Mouse (Mus musculus) brown adipose tissue, adult 24 weeks (tissue): ENCODE results near the gene Rhog. TPM values are rescaled to one million over a fixed set of nuclear protein-coding genes. Genes with fewer than 3 reads are reported as not detected.
"Not testable (repeated sequence)": the region's sequence is repeated elsewhere in the genome, so short reads cannot be mapped to it uniquely, and the experiment has no call there.

Experiments used
- H3K27ac ChIP-seq: fragments of 200-500 bp; replicated peaks from 2 replicates; pipeline ENCODE4 v1.5.1; 2012; ENCODE audit warnings: low read depth, mild to moderate bottlenecking, low read length
- H3K4me1 ChIP-seq: fragments of 200-500 bp; 2 replicates; pipeline ENCODE4 v1.6.1; 2012; ENCODE audit warnings: low read length, mixed read lengths; ENCODE audit not compliant: control insufficient read depth, insufficient read depth, insufficient read length
- H3K4me3 ChIP-seq: fragments of 200-500 bp; 2 replicates; pipeline ENCODE4 v1.5.1; 2012; ENCODE audit warnings: low read depth, mild to moderate bottlenecking, low read length, moderate library complexity; ENCODE audit not compliant: insufficient read depth
- polyA plus RNA-seq: library from polyadenylated mRNA; stranded (reverse); fragments of >200 nt; gene quantifications from 2 replicates; pipeline ENCODE4 v1.2.4, GENCODE M21; 2012; ENCODE audit not compliant: missing spikeins, insufficient read depth, insufficient read length

Gene Rhog
- polyA plus RNA-seq, result 25.4 and 29.6 TPM in 2 replicates

DNA sequence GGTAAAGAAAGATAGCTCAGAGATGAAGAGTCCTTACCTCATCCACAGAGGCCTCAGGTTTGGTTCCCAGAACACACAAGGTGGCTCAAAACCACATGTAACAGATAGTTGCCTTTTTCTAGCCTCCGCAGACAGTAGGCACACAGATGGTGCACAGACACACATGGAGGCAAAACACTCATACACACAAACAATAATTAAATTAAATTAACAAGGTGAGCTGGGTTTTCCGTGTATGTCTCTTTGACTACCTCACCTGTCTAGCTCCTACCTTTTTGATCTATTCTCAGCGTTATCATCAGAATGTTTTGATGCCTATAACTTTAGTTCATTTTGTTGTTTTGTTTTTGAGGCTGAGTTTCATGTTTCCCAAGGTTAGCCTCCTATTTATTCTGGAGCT is at the start of gene Rhog:
Gene Rhog, minus strand, starts transcription at position 101 of the 400 bp plus-strand sequence.
- Histone ChIP-seq H3K4me3 (no peak within 1 kb of the TSS), H3K4me1 (no peaks in the 10 kb centered on the region), H3K27ac (no peak within 1 kb of the TSS)

DNA sequence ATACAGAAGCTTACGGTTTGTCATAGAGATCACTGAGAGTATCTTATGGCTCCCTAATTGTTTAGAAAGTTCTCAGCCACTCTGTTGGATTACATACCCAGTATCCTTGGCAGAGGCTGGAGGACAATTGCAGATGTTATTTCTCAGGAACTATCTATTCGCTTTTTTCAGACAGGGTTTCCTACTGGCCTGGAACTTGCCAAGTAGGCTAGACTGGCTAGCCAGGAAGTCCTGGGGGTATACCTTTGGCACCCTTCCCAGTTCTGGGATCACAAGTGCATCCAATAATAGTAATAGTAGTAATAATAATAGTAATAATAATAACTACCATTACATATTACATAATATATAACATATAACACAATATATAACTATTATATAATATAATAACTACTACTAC is 49.7 kb upstream of the Rhog start:
- no peak overlapping the region for H3K4me3 ChIP-seq
- no peak overlapping the region for H3K27ac ChIP-seq
- H3K4me1 ChIP-seq, result peaks cover 12% of the 10 kb centered on the region; the same call in 1 of the 2 replicates

DNA sequence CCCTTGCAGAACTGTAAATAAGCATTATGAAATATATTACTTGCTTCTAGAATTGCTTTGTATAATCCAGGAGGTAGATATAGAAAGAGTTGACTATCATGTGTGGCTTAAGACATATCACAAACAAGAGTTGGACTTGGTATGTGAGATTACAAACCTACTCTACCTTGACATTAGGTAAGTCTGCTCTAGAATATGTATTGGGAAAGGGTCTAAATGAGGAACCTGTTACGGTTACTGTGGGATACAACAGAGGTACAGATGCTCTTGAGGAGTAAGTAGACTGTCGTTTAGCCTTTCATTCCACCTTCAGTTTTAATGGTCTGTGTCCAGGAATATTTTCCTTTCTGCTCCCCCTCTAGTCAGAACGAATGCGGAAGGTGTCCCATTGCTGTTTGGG is 46.6 kb upstream of the Rhog start:
- Histone ChIP-seq H3K4me1 (peaks cover 13% of the 10 kb centered on the region; the same call in 1 of the 2 replicates), H3K4me3 (no peak overlapping the region), H3K27ac (peak overlapping the region; percentile 41)

DNA sequence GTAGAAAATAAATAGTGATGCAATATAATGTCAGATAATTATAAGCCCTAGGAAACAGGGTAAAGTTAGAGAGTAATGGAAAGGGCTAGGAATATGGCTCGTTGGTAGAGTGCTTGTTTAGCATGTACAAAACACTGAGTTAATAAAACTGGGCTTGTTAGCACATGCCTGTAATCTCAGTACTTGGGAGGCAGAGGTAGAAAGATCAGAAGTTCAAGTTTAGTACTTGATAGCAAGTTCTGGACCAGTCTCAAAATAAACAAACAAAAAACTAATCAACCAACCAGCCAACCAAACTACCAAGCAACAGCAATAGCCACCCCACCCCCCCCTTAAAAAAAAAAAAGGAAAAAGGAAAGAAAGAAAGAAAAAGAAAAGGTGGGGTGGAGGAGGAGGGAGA is 44.9 kb upstream of the Rhog start:
- Histone ChIP-seq H3K4me3 (no peak overlapping the region), H3K27ac (no peak overlapping the region), H3K4me1 (peaks cover 13% of the 10 kb centered on the region; the same call in 1 of the 2 replicates)

DNA sequence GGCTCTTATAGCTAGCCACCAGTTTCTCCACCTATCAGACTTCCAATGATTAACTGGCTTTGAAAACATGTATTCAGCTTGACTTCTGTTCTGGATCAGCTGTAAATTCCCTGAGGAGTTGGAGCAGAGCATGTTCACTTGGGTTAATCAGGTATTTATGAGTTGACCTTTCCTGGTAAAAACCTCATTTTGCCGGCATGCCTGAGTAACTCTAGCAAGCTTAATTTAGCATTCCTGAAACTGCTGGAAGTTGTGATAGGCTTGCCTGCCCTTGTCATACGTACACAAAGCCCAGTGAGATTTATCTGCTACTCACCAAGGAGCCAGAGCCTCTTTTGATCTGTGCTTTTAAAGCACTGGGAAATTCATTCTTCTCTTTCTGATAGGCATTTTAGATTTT is 37.4 kb upstream of the Rhog start:
- Histone ChIP-seq H3K4me3 (no peak overlapping the region), H3K4me1 (0 out of 2 replicates have a peak, but pooled peaks cover 5% of the 10 kb centered on the region), H3K27ac (no peak overlapping the region)

DNA sequence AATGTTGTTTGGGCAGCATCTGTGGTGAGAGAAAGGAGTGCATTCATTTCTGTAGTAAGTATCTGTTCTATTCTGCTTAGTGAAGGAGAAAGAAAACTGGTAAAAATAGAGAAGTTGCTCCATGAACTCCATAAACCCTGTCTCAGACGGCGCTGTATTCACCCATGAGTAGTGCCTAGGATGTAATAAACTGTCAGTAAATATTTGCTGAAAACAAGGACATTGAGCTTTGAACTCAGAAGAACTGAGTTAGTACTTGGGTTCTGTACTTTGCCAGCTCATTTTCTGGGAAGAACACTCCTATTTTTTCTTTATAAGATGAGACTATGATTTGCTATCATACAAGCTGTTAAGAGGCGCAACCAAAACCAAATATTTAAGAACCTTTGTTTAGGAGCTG is 36.4 kb upstream of the Rhog start:
- no peak overlapping the region for H3K27ac ChIP-seq
- 0 out of 2 replicates have a peak, but pooled peaks cover 2% of the 10 kb centered on the region for H3K4me1 ChIP-seq
- no peak overlapping the region for H3K4me3 ChIP-seq

DNA sequence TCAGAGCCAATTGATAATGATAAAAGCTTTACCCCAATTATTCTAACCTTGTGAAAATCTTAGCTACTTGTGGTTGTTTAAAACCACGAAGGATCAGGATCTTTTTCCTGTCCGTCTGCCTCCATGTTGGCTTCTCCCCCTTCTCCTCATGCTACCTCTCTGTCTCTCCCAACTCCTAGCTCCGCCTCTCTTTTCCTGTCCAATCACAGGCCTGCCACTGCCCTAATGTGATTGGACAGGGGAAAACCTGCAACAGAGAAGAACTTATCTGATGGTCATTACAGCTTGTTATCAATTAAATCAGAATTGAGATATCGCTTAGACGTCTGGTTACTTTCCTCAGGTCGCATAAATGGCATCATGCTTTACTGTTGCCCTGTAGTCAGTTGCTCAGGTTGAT is 33.6 kb upstream of the Rhog start:
- Histone ChIP-seq H3K27ac (no peak overlapping the region), H3K4me1 (peaks cover 5% of the 10 kb centered on the region), H3K4me3 (no peak overlapping the region)

DNA sequence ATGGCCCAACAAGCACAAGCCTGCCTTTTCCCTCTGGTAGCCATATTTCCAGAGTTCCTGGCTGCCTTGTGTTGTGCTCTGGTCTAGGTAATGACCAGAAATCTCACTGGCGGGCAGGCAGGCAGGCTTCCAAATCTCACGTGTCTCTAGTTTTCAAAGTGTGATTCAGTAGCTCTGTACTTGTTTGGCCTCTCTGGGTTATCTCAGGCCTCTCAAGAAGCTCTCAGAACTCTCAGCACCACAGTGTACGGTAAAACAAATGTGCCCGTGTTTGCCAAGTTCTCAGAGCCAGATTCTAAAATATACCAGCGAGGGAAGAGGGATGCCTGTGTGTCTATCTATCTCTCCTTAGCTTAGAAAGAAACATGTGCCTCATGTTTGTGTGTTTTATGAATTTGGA is 26.4 kb upstream of the Rhog start:
- no peak overlapping the region for H3K27ac ChIP-seq
- no peak overlapping the region for H3K4me3 ChIP-seq
- H3K4me1 ChIP-seq, result peaks cover 5% of the 10 kb centered on the region

DNA sequence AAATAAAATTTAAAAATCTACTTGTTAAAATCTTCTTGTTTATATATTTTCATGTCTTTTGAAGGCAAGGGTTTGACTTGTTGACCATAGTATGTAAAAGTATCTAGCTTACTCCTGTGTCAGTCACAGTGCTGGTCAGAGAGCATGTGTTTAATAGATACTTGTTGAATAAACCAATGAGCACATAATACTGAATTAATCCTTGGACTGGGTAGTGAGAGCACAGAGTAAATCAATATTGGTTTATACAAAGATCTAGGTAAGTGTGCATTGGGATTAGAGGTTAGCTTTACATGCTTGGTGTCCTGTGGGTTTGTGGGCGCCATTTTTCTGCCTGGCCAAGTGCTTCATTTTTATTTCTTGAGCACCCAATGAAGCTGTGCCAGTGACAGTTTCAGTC is 25.5 kb upstream of the Rhog start:
- Histone ChIP-seq H3K4me1 (peaks cover 5% of the 10 kb centered on the region), H3K4me3 (no peak overlapping the region), H3K27ac (no peak overlapping the region)

DNA sequence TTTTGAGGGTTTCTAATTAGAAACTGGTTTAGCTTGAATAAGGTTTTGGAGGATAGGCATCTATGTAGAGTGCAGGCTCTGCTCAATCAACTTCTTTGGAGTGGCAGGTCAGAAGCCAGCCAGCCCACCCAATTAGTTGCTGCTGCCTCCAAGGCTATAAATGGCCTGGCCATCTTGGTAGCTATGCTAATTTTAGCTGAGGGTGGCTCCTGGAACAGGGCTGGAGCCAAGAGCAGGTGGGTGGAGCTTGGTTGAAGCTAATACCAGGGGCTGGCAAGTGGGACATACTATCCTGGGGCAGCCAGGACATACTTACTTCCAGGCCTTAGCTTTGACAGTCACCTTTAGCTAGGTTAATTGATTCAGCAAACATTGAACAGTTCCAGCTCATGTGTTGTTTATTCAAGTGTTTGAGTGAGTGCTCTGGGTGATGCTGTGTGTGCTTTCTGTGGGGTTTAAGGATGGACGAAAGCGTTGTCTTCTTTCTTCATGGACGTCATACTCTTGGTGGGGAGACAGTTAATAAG is 16.6 kb upstream of the Rhog start:
- Histone ChIP-seq H3K27ac (no peak overlapping the region), H3K4me3 (no peak overlapping the region)

DNA sequence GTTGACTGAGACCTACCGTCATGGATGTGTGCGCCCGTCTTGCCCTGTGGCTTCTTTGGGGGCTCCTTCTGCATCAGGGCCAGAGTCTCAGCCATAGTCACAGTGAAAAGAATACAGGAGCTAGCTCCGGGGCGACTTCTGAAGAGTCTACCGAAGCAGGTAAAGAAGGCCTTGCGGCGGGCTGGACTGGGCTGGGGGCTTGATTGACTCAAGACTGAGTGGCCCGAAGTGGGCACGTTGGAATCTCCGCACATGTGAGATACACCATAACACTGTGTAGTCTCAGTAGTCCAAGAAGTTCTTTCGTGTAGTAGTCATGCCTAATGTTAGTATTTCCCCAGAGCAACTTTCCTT is 12.5 kb upstream of the Rhog start:
- Histone ChIP-seq H3K4me3 (peak overlapping the region; percentile 76), H3K27ac (peak overlapping the region; percentile 44), H3K4me1 (peaks cover 19% of the 10 kb centered on the region; the same call in 1 of the 2 replicates)

More for the DNA sequence above, 16.6 kb upstream of the Rhog start:
- H3K4me1 ChIP-seq, result peaks cover 19% of the 10 kb centered on the region; the same call in 1 of the 2 replicates

DNA sequence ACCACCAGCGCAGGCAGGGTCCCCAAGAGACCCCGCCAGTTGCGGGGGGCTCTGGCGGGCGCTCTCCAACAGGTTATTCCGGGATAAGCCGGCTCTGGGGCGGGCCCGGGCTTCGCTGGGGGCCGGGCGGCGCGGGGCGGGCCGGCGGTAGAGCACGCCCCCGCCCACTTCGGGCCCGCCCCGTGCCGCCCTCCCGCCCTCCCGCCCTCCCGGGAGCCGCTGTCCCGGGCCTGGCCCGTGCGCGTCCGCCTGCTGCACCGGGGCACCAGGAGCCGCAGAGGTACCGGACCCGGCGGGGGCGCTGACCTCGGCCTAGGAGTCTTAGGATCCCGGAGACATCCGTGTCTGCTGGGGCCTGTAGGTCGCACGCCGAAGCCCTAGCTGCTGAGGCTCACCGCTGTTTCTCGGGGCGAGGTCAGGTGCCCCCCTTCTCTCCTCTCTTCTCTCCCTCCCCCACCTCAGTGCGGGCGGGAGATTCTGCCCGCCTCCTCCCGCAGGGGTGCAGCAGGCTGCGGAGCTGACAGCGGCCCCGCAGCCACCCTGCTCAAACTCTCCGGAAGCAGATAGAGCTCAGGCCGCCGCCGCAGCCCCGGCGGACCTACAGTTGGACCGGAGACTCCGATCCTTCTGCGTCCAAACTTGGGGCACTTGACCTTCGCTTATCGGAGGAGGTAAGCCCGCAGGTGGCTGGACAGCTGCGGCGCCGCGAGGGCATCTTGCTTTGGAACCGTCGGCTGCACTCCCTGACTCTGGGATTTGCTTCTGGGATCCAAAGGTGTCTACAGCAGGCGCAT is 11.9 kb upstream of the Rhog start, which contains the start of gene Stim1:
Gene Stim1, plus strand, starts transcription at position 206 of the 794 bp plus-strand sequence.
- Histone ChIP-seq H3K27ac (peak within 1 kb of the TSS; percentile 44), H3K4me3 (peak within 1 kb of the TSS; percentile 76)

DNA sequence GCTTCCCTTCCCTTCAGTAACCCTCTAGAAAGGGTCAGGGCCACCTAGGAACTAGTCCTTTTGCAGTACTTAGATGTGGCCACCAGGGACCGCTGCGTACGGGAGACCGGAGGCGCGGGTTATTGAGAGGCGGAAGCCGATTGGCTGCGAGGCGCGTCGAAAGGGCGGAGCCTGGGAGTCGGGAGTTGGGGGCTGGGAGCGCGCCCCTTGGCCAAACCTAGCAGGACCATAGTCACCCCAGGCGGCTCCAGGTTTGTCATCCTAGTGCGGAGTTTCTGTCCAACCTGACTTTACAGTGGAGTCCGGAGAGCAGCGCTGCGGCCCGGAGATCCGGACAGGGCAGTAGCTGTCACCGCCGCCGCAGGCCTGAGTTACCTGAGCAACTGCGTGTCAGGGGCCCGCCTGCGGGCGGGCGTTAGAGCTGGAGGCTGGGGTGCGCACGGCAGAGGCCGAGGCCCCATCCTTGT is 11.3 kb upstream of the Rhog start:
- Histone ChIP-seq H3K27ac (no peak overlapping the region), H3K4me1 (peaks cover 15% of the 10 kb centered on the region; the same call in 1 of the 2 replicates), H3K4me3 (peak overlapping the region; percentile 73)

More for the DNA sequence above, 11.9 kb upstream of the Rhog start, which contains the start of gene Stim1:
- H3K4me1 ChIP-seq, result peaks cover 19% of the 10 kb centered on the region; the same call in 1 of the 2 replicates

DNA sequence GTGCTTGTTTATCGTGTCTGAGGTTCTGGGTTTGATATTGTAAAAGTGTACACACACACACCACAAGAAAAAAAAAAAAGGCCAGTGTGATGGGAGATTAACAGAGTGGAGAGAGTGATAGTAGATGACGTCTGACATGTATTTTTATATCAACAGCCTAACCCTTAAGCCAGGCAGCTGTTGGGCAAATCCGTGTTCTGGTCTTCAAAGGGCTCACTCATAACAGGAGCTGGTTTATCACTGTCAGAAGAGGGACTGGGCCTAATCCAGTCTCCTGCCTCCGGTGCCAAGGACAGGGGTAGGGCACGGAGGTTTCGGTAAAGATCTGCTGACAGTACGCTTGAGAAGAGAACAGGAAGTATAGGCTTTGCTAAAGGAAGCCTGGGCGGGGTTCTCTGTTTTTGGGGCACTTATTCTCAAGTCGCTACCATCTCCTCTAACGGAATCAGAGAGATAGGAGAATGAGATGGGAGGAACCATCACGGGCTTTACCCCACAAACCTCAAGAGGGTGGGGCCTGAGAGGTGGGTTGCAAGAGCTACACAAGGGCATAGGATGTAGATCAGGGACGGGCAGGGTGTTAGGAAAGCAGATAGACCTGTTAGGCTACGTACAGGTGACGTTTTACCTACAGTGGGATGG is 10.7 kb upstream of the Rhog start:
- Histone ChIP-seq H3K4me1 (peaks cover 15% of the 10 kb centered on the region; the same call in 1 of the 2 replicates), H3K27ac (peak overlapping the region; percentile 78; the same call in 1 of the 2 replicates), H3K4me3 (peak overlapping the region; percentile 21)

DNA sequence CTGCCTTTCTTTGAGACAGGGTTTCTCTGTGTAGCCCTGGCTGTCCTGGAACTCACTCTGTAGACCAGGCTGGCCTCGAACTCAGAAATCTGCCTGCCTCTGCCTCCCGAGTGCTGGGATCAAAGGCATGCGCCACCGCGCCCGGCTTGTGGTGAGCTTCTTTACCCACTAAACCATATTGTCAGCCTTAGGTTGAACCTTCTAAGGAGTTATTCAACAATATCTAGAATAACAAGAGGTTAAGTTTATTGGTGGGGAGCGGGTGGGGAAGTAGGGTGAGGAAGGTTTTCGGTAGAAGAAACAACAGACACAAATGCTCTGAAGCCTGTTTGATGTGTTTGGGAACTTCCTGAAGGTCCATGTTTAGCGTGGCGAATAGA is 10.2 kb upstream of the Rhog start:
- not testable (repeated sequence) for H3K27ac ChIP-seq, H3K4me3 ChIP-seq
- H3K4me1 ChIP-seq, result peaks cover 13% of the 10 kb centered on the region; the same call in 1 of the 2 replicates
